Mouse (Mus musculus) forebrain, embryonic 11.5 days (tissue): ENCODE data around the gene Krt75. TPM values are rescaled to one million over a fixed set of nuclear protein-coding genes. Genes with fewer than 3 reads are reported as not detected.

Source experiments
- ATAC-seq: fragments of 200-750 bp; cut with Nextera tagmentation; replicated peaks from 2 replicates; pipeline ENCODE4 v1.8.0; 2017; ENCODE audit warnings: moderate TSS enrichment; ENCODE audit not compliant: low FRiP score
- DNase-seq: peaks from one replicate; pipeline ENCODE4 v3.0.0-alpha.2; 2017; ENCODE audit warnings: low spot score
- H3K27ac ChIP-seq: fragments of 300-500 bp; sonication (generic); 2 replicates; pipeline ENCODE4 v1.5.1; 2014; ENCODE audit warnings: low read depth, low read length
- H3K27me3 ChIP-seq: fragments of 300-500 bp; sonication (generic); 2 replicates; pipeline ENCODE4 v1.6.1; 2014; ENCODE audit warnings: mild to moderate bottlenecking, low read length, mixed read lengths; ENCODE audit not compliant: control insufficient read depth, insufficient read depth
- H3K36me3 ChIP-seq: fragments of 300-500 bp; sonication (generic); 2 replicates; pipeline ENCODE4 v1.6.1; 2014; ENCODE audit warnings: mild to moderate bottlenecking, low read length, moderate library complexity, mixed read lengths; ENCODE audit not compliant: control insufficient read depth, insufficient read depth
- H3K4me1 ChIP-seq: fragments of 300-500 bp; sonication (generic); replicated peaks from 2 replicates; pipeline ENCODE4 v1.6.1; 2014; ENCODE audit warnings: low read length, mixed read lengths; ENCODE audit not compliant: control insufficient read depth, insufficient read depth
- H3K4me2 ChIP-seq: fragments of 300-500 bp; sonication (generic); 2 replicates; pipeline ENCODE4 v1.6.1; 2014; ENCODE audit warnings: low read depth, mild to moderate bottlenecking, low read length, moderate library complexity, mixed read lengths; ENCODE audit not compliant: severe bottlenecking
- H3K4me3 ChIP-seq: fragments of 300-500 bp; sonication (generic); 2 replicates; pipeline ENCODE4 v1.5.1; 2014; ENCODE audit warnings: low read depth, low read length
- H3K9ac ChIP-seq: fragments of 300-500 bp; sonication (generic); 2 replicates; pipeline ENCODE4 v1.6.1; 2014; ENCODE audit warnings: low read length
- H3K9me3 ChIP-seq: fragments of 300-500 bp; sonication (generic); 2 replicates; pipeline ENCODE4 v1.6.1; 2016; ENCODE audit warnings: low read length, mixed read lengths; ENCODE audit not compliant: control insufficient read depth
- WGBS: fragments of 180-500 bp; shearing (Covaris S2); extraction: QIAGEN DNeasy Blood & Tissue Kit; methylation state at CpG from one replicate; pipeline ENCODE4 v1.1.7; 2014; 5-methylcytosine and 5-hydroxymethylcytosine counted together
- polyA plus RNA-seq: library from polyadenylated mRNA; unstranded; fragments of >200 nt; fragmentation: Nextera tagmentation; extraction: Ambion mirVana; gene quantifications from 2 replicates; pipeline ENCODE4 v1.2.1, GENCODE M21; 2014

Krt75 gene
- not detected in 2 replicates for polyA plus RNA-seq

- Histone ChIP-seq H3K36me3 (no peaks in the 10 kb centered on the region), H3K4me1 (no peaks in the 10 kb centered on the region), H3K4me2 (no peak within 1 kb of the TSS), H3K9ac (no peak within 1 kb of the TSS), H3K4me3 (no peak within 1 kb of the TSS), H3K27ac (no peak within 1 kb of the TSS), H3K27me3 (no peaks in the 10 kb centered on the region), H3K9me3 (no peaks in the 10 kb centered on the region)
- no peak for ATAC-seq
- no peak for DNase-seq
- 75% methylated on average over 15 of the region's 15 CpGs for WGBS
These were observed at the start of gene Krt75 for GRCm38 (mm10) chr15:101573796-101574345. Gene Krt75 (minus strand): TSS chr15:101573904.

DNA sequence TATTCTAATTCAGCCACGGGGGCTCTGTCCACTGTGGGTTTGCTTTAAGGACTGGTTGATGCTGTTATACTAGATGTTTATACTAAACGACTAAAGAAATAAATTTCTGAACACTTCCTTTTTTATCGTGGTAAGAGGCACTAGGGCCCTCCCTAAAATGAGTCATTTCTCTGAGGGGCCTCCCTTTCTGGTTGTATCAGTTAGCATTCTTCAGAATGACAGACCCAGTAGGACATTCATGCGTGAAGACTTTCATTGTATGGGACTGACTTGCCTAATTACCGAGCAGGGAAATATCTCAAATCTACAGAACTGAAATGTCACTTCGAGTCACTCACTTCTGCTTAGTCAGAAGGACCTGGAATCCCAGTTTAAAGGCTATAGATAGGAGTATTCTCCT, 25.4 kb upstream of the Krt75 start:
- ATAC-seq, result no peak
- H3K4me1 ChIP-seq, result no peaks in the 10 kb centered on the region
- no peak overlapping the region for H3K4me3 ChIP-seq
- no peak overlapping the region for H3K27ac ChIP-seq
- no peaks in the 10 kb centered on the region for H3K9me3 ChIP-seq
- no peaks in the 10 kb centered on the region for H3K36me3 ChIP-seq
- 71% methylated on average over 6 of the region's 6 CpGs for WGBS
- no peak overlapping the region for H3K9ac ChIP-seq
- H3K27me3 ChIP-seq, result no peaks in the 10 kb centered on the region
- no peak for DNase-seq
- no peak overlapping the region for H3K4me2 ChIP-seq

GRCm38 (mm10) chr15:101588216-101588615, 14.5 kb upstream of the Krt75 start:
- Histone ChIP-seq H3K27ac (no peak overlapping the region), H3K36me3 (no peaks in the 10 kb centered on the region), H3K9ac (no peak overlapping the region), H3K9me3 (no peaks in the 10 kb centered on the region), H3K4me1 (no peaks in the 10 kb centered on the region), H3K4me2 (no peak overlapping the region), H3K27me3 (no peaks in the 10 kb centered on the region), H3K4me3 (no peak overlapping the region)
- ATAC-seq, result no peak
- no peak for DNase-seq
- WGBS, result 82% methylated on average over 10 of the region's 10 CpGs

DNA sequence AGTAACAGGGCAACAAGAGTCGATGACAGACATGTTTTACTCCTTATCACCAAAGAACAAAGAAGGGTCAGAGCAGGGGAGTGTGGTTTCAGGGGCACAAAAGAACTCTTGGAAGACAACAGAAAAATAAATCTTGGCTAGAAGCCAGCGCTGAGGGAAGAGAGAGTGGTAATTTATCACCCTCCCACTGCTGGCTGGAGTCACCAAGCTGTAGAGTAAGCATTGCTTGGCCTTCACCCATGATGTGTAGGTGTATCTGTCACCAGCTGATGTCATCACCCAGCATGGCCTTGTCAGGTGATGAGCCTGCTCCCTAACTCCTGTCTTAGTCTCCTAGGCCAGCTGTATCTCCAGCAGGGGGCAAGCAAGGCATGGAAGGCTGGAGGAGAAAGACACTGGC, 10.8 kb upstream of the Krt75 start:
- no peaks in the 10 kb centered on the region for H3K36me3 ChIP-seq
- H3K27me3 ChIP-seq, result no peaks in the 10 kb centered on the region
- ATAC-seq, result no peak
- no peaks in the 10 kb centered on the region for H3K9me3 ChIP-seq
- WGBS, result 58% methylated on average over 2 of the region's 2 CpGs
- no peak for DNase-seq
- no peak overlapping the region for H3K4me2 ChIP-seq
- H3K9ac ChIP-seq, result no peak overlapping the region
- no peak overlapping the region for H3K4me3 ChIP-seq
- no peaks in the 10 kb centered on the region for H3K4me1 ChIP-seq
- H3K27ac ChIP-seq, result no peak overlapping the region

GRCm38 (mm10) chr15:101583211-101583965, 9.7 kb upstream of the Krt75 start:
- no peaks in the 10 kb centered on the region for H3K4me1 ChIP-seq
- no peak overlapping the region for H3K9ac ChIP-seq
- no peak overlapping the region for H3K4me2 ChIP-seq
- H3K4me3 ChIP-seq, result no peak overlapping the region
- H3K9me3 ChIP-seq, result no peaks in the 10 kb centered on the region
- no peaks in the 10 kb centered on the region for H3K36me3 ChIP-seq
- ATAC-seq (no peak), DNase-seq (no peak)
- 79% methylated on average over 8 of the region's 8 CpGs for WGBS
- H3K27me3 ChIP-seq, result no peaks in the 10 kb centered on the region
- no peak overlapping the region for H3K27ac ChIP-seq

DNA sequence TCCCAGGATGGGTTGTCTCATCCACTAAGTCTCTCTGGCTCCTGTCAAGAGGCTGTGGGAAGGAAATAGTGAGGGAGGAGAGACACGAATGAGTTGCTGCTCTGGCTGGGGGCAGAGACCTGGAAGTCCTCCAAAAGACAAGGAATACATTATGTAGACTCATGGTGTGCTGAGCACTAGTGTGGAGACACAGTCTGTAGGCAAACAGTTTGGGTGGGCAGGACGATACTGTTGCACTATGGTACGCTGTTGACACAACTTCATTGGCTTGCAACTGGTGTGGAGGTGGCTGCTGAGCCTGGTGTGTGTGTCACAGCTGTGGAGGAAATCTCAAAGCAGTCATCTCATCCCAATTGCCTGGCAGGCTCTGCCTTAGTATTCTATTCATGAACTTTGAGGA, 8.0 kb upstream of the Krt75 start:
- WGBS, result 85% methylated on average over 3 of the region's 3 CpGs
- DNase-seq (no peak), ATAC-seq (no peak)
- H3K9me3 ChIP-seq, result no peaks in the 10 kb centered on the region
- H3K4me3 ChIP-seq, result no peak overlapping the region
- H3K4me2 ChIP-seq, result no peak overlapping the region
- H3K9ac ChIP-seq, result no peak overlapping the region
- no peak overlapping the region for H3K27ac ChIP-seq
- H3K4me1 ChIP-seq, result no peaks in the 10 kb centered on the region
- H3K36me3 ChIP-seq, result no peaks in the 10 kb centered on the region
- H3K27me3 ChIP-seq, result no peaks in the 10 kb centered on the region

DNA sequence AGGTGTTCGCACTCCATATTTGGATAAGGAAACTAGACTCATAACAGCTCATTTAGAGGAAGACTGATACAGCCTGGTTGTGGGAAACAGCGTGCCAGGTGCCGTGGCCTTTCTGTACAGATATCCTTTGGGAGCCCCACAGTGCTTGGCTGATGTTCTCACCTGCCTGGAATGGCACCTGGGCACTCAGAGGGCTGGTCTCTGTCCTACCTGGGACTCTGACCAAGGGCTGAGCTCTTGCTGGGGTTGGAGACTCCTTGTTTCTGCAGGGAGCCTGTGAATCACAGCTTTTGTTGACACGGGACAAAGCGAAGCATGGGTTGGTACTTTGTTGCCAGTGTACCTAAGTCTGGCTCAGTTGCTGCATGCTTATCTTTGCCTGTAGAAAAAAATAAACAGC, 1.8 kb upstream of the Krt75 start:
- no peak for ATAC-seq
- Histone ChIP-seq H3K27me3 (no peaks in the 10 kb centered on the region), H3K27ac (no peak overlapping the region), H3K4me3 (no peak overlapping the region), H3K4me2 (no peak overlapping the region), H3K36me3 (no peaks in the 10 kb centered on the region), H3K9ac (no peak overlapping the region), H3K4me1 (no peaks in the 10 kb centered on the region), H3K9me3 (no peaks in the 10 kb centered on the region)
- DNase-seq, result no peak
- 83% methylated on average over 5 of the region's 5 CpGs for WGBS

GRCm38 (mm10) chr15:101567780-101568179, 5.9 kb downstream of the Krt75 start:
- Histone ChIP-seq H3K27ac (no peak overlapping the region), H3K27me3 (no peaks in the 10 kb centered on the region), H3K36me3 (no peaks in the 10 kb centered on the region), H3K9me3 (no peaks in the 10 kb centered on the region), H3K9ac (no peak overlapping the region), H3K4me3 (no peak overlapping the region), H3K4me2 (no peak overlapping the region), H3K4me1 (no peaks in the 10 kb centered on the region)
- DNase-seq, result no peak
- WGBS, result 44% methylated on average over 7 of the region's 7 CpGs
- no peak for ATAC-seq

GRCm38 (mm10) chr15:101562850-101563249, 10.9 kb downstream of the Krt75 start, which contains the start of gene Krt90:
Gene Krt90 (minus strand): TSS chr15:101562950.
- Histone ChIP-seq H3K27me3 (no peaks in the 10 kb centered on the region), H3K9ac (no peak within 1 kb of the TSS)
- no peak for DNase-seq

More at GRCm38 (mm10) chr15:101562850-101563249, 10.9 kb downstream of the Krt75 start, which contains the start of gene Krt90:
- no peak for ATAC-seq
- 66% methylated on average over 5 of the region's 5 CpGs for WGBS
- no peak within 1 kb of the TSS for H3K4me3 ChIP-seq
- 0 out of 2 replicates have a peak, but pooled peaks cover 2% of the 10 kb centered on the region for H3K4me1 ChIP-seq
- H3K36me3 ChIP-seq, result no peaks in the 10 kb centered on the region
- no peak within 1 kb of the TSS for H3K4me2 ChIP-seq
- H3K9me3 ChIP-seq, result no peaks in the 10 kb centered on the region
- H3K27ac ChIP-seq, result no peak within 1 kb of the TSS
